Mouse (Mus musculus) kidney, postnatal 10 days (tissue): ENCODE measurements around the gene Chat.

Experiments
- DNase-seq: peaks from one replicate; pipeline ENCODE4 v3.0.0; 2021; ENCODE audit warnings: mixed read lengths

Gene Chat

DNA sequence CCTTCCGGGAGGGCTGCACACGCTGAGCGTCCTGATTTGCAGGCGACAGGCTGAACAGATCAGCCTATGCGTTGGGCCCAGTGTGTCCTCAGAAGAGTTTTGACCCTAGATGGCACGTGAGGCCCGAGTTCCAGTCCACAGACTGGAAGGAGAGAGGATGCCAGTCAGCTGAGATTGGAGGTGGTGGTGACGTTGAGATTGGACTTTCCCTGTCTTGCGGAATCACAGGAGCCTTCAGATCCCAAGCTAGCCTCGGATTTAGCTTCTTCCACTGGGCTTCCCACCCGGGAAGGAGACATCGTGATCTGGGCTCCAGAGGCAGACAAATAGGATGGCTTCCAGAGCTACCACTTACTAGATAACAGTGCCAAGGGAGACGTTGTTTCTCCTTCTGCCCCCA is at the start of gene Chat:
Chat (minus strand) TSS at position 101 of the 400 bp plus-strand sequence.
- DNase-seq = no peak

DNA sequence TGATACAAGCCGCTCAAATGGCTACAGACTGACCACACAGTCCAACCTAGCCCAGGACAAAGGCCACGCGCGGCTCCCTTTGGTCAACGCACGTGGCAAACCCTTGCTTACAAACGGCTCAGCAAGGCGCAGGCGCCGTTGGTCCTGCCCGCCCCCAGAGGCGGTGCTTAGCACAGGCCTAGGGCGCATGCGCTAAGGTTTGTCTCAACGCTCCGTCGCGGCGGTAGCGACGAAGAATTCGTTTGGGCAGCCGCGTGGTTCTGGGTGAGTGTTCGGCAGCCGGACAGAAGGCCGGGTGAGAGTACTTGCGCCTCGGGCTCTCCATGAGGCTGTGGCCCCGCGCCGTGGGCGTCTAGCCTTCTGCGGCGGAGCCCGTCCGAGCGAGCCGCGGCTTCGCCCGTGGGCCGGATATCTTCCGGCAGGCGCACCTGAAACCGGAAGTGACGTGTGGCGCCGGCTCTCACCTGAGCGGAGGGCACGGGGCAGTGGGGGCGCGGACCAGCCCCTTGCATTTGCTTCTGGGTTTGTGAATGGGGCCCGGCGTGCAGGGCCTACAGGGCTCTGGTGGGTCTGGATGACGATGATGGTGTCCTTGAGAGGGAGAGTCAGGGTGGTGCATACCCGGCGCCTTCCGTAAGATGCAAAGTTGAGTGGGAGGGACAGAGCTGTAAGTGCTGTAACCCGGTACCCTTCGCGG is 47.7 kb upstream of the Chat start, which contains the start of gene Ercc6:
Ercc6 (plus strand) TSS at position 186 of the 697 bp plus-strand sequence.
- DNase-seq = peak; percentile 96

DNA sequence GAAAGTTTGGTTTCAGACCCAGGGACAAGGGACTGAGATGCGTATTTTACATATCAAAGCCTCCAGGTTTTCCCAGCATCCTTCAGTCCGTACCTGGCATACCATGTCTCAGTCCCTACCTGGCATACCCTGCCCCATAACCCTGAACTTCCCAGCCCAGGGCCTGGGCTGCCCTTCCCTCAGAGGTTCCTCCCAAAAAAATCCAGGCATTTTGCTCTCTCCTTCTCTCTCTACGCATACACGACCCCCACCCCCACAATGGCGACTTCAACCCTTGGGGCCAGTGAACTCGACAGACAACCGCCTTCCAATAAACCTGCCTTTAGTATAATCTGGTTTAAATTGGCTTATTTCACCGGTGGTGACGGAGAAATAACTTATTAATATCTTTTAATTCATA is 47.1 kb upstream of the Chat start:
- DNase-seq = no peak

DNA sequence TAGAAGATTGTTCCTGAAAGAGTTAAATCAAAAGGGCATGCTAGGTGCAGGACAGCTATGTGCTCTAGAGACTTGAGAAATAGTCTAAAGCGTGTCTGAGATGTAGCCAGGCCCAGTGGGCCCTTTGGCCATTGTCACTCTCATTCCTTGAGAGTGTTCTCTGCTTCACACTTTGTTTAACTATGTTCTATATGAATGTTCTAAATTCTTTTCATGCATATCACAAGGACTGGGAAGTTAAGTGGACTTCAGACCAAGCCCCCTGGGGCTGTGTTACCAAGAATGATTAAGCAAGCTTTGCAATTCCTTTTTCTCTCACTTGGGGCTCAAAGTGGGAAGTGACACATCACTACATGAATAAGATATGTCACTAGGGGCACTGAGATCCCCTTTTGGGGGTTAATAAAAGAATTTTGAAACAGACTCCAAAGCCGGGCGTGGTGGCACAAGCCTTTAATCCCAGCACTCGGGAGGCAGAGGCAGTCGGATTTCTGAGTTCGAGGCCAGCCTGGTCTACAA is 43.7 kb upstream of the Chat start:
- DNase-seq = no peak

DNA sequence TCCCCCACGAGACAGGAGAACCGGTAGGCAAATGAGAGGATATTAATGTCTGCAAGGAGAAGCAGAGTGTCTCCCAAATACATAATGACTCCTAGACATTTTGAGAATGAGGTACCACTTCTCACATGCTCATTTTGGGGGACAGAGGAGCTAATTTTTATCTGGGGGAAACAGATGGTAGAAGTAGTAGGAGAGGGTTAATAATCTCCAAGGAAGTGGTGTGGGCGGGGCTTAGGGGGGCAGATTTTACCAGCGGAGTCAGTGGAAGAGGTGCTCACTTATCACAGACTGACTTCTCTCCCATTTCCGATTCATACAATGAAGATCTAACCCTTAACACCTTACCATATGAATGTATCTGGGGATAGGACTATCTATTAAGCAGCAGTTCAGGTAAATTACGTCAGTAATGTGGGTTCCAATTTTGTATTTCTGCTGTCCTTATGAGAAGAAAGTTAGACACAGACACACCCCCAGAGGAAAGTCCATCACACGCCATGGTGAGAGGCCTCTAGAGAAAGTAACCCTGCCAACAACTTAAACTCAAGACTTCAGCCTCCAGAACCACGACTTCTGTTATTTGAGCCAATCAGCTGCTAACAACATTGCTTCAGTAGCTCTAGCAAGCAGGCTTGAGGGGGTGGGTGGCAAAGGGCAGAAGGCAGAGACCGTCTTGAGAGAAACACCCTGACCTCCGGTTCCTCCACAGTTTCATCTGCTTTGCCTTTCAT is 42.5 kb upstream of the Chat start:
- no peak for DNase-seq

DNA sequence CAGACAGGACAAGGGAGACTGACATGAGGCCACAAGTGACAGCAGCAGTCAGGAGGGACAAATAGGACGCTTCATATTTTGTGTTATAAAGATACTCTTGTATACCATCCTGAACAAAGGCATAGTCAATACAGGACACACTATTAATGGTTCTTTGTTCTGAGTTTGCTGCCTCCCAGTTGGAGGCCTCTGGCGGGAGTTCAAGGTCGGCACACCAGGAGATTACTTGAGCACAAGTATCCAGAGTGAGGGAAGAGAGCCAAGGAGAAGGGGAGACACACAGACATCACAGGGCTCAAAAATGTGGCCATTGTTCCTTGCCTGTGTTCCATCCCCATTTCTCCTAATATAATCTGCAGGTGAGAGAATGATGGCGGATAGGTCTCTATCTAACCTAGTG is 41.4 kb upstream of the Chat start:
- no peak for DNase-seq

DNA sequence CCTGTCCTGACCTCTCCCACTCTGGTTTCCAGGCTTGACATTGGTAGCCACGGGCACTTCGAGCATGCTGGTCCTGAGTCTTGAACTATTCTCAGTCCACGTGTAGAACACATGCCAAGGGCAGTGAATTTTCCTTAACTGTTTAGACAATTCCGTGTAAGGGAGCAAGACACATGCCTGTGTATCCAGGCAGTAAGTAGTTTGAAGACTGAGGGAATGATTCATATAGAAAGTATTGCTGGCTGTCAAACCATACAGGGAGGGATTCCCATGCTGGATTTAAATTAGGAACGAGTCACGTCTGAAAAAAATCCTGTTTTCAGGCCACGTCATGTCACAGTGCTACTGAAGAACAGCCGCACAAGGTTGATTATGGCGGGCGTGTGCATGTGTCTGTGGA is 40.5 kb upstream of the Chat start:
- DNase-seq = no peak

DNA sequence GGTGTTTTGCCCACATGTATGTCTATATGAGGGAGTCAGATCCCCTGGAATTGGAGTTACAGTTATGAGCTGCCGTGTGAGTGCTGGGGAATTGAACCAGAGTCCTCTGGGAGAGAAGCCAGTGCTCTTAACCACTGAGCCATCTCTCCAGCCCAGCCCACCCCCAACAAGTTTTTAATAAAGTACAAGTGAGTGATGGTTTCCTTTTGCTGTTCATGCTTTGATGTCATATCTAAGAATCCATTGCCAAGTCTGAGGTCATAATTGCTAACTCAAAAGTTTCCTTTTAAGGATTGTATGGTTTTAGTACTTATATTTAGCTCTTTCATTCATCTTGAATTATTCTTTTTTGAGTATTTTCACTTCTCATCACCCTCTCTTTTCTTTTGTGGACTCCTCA is 38.1 kb upstream of the Chat start:
- no peak for DNase-seq

DNA sequence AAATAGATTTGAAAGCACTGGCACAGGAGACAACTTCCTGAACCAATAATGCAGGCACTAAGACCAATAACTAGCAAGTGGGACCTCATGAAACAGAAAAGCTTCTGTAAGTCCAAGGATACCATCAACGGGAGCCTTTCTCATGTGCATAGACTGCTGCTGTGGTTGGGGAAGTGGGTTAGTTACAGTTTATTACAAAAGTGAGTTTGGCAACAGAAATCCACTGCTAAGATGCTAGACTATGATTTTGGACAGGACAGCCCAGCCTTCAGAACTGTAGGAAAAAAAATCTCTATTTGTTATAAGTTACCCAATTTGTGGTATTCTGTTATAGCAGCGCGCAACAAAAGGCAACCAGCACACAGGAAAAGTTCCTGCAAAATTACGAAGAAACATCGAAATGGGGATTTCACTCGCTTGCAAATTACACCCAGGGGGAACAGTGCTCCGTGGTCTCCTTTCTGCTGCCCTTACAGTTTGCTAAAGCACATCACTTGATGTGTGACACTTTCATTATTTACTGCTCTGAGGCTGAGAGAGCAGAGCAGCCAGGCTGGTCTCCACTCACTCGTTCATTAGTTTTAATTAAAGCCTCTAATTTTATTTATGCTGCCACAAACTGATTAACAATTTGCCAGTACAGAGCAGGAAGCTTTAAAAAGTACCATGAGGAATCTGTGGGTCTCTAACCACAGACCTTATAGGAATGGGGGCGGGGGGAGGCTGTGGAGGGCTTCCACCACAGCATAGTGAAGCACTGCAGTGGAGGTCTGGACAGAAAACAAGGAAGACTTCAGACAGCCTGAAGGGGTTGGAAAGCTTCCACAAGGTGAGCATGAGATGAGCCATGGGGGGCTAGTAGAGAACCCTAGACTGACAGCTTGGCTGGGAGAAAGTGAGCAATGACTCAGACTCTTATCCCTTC is 37.2 kb upstream of the Chat start:
- DNase-seq = no peak

DNA sequence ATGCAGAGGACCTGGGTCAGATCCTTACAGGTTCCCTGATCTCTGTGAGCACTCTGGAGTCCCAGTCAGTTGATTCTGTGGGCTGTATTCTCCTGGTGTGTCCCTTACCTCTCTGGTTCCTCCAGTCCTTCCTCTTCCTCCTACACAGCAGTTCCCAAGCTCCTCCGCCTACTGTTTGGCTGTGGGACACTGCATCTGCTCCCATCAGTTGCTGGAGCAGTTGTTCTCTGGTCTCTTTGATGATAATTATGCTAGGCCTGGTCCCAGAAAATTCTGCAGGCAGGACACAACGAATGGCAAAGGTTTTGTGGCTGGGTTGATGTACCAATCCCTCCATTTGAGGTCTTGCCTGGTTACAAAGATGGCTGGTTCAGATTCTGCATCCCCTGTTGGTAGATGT is 35.5 kb upstream of the Chat start:
- DNase-seq = no peak

DNA sequence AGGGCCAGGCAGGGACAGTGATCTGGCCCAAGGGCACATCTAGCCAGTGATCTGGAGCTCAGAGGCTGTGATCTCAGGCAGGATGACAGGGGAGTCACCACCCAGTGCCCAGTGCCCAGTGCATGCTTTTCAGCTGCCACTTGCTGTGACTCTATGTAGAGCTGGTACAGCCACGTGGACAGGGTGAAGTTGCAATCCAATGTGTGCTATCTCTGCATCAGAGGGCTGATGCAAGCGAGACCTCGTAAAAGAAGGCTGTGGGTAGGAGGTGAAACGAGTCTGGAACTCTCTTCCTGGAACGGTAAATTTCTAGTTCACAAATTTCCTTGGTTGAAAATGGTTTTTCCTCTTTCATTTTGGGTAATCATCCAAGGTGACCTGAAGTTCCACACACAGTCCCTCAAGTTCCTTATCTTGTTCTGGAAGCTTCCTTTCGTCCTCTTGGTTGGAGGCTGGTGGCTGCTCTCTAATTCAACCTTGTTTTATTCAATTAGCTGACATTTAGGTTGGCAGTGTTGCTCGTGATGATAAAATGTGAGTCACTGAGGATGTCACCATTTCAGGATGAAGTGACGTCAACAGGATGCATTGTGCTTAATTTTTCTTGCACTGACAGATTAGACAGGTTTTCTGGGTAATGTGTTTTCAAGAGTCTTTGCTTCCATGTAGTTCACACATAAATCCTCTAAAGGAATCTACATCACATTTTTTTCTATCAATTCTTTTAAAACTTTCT is 30.5 kb upstream of the Chat start:
- no peak for DNase-seq

DNA sequence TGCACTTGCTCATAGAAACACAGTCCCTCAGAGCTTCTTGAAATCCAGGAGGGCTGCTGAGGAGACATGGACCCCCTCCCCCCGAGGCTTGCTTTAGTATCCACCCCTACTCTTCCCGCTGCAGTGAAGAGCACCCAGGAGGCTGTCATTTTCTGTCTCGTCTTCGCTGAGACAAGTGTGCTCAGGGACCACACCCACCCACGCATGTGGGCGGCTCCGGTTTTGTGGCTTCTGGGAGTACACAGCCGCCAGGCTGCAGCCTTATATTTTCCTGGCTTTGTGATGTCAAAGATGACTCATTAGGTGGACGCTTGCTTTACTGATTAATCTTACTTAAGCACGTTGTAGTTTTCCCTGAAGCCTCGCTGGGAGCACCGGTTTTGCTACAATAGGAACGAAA is 26.7 kb upstream of the Chat start:
- DNase-seq = no peak

DNA sequence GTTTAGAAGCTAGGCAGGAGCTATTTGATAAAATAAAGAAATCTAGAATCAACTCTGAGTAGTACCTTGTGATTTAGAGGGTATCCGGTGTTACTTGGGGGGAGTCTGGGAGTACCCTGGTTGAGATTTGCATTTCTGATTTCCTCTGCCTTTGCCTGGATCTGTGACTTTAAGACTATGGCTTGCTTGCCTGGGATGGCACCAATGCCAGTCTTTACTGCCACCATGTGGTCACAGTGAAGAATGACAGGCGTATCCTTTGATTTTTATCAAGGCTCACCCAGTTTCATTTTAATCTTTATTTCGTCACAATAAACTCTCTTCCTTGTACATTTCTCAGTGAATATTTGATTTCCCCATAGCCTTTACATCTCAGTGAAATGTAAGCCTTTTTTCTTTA is 16.3 kb upstream of the Chat start:
- DNase-seq = no peak

DNA sequence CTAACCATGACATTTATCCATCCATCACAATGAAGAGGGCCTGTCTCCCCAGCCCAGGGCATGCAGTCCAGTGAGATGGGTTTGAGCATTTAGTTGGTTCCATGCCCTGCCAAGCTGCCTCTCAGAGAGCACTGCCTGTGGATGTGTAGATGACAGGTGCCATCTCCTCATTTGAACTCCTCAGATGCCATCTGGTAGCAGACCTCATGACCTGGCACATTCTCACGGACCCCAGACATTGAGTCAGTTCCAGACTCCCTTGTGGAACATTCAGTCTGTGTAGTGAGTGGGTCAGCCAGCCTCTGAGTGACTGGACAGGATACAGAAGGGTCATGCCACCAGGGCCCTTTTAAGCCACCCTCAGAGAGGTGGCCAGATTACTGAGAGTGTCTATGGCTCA is 11.8 kb upstream of the Chat start:
- no peak for DNase-seq

DNA sequence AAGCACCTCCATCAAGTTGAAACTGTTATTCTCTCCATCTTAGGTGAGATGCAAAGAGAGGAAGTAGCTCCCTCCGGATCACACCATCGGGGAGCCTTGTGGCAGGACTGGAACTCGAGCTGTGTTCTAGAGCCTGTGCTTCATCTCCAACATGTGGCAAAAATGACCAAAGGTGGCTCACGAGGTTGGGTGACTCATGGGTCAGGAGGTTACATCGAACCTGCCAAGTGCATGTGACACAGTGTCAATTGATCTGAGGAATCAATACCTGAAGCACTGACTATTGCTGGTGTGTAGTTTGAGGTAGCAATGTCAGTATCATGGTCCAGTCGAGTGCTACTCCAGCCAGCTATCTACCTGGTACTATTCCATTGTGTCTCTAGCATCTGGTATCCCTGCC is 10.8 kb upstream of the Chat start:
- no peak for DNase-seq

DNA sequence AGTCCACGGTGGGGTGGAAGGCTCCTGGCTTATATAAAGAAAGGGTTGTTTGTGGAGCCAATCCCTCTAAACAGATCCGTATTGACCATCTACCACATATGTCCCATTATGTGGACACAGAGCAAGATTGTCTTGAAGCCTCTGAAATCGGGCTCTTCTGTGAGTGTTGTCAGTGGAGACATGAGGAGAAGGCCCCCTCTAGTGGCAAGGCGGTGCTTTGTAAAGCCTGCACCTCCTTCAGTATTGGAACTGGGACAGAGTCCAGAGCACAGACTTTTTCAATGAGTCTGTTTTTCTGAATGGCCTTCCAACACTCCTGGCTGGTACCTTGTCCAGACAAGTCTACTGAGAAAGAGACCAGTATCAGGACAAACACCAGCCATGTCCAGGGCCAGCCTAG is 7.2 kb upstream of the Chat start:
- DNase-seq = peak; percentile 75

DNA sequence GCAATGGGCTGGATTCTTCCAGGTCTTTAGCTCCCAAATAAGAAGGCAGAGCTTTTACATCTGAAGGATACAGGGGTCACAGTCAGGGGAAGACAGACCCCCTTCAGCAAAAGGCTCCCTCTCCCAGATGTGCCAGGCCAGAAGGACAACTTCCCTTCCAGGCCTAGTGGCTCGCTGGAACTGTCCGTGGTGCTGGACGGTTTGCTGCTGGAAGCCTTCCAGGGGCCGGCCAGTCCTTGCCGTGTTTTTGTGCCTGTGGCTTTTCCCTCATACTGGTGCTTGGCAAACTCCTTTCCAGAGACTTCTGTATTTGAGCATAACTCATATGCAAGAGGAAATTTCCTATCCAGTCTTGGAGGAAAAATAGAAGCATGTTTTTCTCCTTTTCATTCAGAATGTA is 1.8 kb upstream of the Chat start:
- DNase-seq = peak; percentile 85

DNA sequence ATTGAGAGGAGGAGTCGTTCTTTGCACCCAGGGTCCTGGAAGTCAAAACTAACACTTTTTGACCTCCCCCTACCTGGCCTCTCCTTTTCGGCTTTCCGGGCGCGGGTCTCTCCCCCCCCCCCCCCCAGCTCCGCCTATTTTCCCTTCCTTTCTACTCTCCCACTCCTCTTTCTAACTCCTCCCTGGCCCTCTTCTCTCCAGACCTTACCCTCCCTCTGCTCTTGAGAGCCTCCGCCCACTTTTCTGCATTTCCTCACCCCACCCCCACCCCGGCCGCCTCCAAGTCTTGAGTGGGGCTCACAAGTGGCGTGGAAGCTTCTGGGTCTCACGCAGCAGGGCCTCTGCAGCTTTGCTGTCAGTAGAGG is 301 bp downstream of the Chat start:
- no peak for DNase-seq

DNA sequence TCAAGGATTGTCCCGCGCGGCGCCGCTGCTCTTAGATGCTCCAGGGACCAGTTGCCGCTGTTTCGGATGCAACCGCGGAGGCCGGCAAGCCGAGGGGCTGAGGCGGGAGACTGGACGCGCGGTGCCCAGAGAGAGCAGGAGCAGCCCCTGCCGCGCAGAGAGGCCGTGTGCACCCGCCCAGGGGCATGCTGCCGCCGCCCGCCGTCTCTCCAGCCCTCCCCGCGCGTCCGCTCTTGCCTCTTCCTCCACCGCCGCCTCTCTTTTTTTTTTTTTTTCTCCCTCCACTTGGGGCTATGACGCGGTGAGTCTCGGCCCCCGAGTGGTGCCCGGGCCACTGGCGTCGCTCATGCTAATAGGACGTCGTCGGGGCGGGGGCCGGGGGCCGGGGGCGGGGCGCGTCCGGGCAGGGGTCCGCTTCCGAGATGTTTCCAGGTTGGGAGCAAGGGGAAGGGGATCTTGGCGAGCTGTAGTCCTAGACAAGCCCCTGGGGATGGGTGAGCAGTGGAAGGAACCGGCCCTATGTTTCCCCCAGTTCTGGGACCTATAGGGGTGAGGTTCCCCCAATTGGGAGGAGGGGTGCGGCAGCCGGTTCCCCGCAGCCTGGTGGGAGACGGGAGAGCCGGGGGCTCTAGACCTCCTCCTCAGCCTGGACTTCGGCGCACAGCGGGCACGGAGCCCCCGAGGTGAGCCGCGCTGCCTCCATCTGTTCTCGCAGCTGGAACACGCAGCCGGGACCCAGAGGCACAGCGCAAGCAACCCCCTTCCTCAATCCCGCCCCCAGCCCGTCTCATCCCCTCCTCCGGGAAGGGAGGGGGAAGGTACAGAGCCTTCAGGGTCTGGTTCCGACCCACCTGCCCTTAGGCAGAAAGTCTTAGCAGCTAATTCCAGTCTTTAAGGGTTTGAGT is 936 bp downstream of the Chat start, which contains the start of gene Slc18a3:
Slc18a3 (minus strand) TSS at position 250 of the 905 bp plus-strand sequence.
- DNase-seq = no peak

DNA sequence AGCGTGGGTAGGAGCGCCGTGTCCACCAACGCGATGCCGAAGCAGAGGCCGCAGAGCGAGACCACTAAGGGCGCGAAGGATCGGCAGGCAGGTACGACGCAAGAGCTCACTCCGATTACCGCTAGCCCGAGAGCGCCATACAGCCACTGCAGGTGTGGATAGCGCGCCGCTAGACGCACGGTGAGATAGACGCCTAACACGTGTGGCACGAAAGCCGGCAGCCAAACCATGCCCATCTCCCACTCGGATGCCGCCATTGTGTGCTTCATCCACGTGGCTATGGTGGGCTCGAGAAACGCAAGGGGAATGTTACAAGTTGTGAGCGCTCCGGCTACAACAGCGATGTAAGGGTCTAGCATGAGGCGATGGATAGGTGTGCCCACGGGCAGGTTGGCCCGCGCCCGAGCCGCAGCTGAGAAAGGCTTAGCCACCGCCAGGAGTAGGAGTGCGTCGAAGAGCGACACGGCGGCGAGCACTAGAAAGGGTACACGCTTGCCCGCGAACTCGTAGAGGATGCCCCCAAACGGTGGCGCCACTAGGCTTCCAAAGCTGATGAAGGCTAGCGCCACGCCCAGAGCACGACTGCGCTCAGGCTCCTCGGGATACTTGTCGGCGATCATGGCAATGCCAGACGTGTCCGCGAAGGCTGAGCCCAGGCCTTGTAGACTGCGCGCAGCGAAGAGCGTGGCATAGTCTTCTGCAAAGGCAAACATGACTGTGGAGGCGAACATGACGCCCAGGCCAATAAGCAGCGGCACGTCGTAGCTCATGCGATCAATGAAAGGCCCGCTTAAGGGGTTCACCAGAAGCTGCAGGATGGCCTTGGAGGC is 2.4 kb downstream of the Chat start:
- no peak for DNase-seq

DNA sequence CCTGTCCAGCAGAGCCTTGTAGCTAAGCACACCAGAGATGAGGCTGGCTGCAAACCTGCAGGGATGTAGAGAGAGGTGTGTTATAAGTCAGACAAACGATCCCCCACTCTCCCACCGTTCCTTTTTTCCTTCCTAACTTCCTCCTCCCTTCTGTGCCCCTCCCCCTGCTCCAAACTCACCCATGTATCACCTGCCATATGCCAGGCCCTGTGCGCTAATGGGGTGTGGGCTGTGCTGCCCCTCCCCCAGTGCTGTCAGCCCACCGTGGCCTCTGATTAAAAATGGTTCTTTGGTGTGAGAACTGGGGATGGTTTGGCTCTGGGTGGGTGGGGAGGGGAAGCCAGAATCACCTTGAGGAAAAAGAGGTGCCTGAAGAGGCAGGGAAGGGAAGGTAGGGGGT is 13.2 kb downstream of the Chat start:
- no peak for DNase-seq
